Mouse (Mus musculus): ENCODE data around the gene 4930503B20Rik. TPM values are rescaled to one million over a fixed set of nuclear protein-coding genes. Genes with fewer than 3 reads are reported as not detected.

4930503B20Rik gene
- polyA plus RNA-seq, 1 experiment from 2014 or later: 0.10 TPM

DNA sequence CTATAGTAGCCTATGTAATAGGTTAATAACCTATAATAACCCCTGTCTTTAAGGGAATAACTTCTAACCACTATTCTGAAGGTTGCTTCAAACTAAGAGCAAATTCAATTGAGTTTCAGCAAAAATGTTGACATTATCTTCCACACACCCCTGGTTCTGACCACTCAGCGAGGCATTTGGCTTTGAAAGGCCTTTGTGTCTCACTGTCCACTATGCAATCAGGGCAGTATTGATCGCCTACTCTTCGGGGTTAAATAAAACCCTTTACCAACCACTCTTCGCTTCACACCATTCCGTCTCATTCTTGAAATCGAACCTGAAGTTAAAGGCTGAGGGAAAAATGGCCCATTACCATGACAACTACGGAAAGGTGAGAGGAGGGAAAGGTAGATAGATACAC is 54.3 kb downstream of the 4930503B20Rik start:
- ATAC-seq (replicated peaks; ENCODE audit: insufficient number of reproducible peaks, insufficient read depth, low FRiP score, low read depth): no peak
- no peak overlapping the region for H3K4me2 ChIP-seq
- H3K27me3 ChIP-seq: no peaks in the 10 kb centered on the region
- 90% methylated on average over 7 of the region's 7 CpGs for WGBS
- no peak overlapping the region for H3K27ac ChIP-seq
- H3K4me1 ChIP-seq (replicated peaks): peaks cover 10% of the 10 kb centered on the region
- H3K36me3 ChIP-seq: no peaks in the 10 kb centered on the region
- no peak overlapping the region for H3K9ac ChIP-seq
- no peaks in the 10 kb centered on the region for H3K9me3 ChIP-seq (replicated peaks)
- no peak overlapping the region for H3K4me3 ChIP-seq

- H3K27ac ChIP-seq: no peak overlapping the region
- 84% methylated on average over 8 of the region's 8 CpGs for WGBS
- no peaks in the 10 kb centered on the region for H3K9me3 ChIP-seq (replicated peaks)
- H3K9ac ChIP-seq: no peak overlapping the region
- no peak for ATAC-seq (replicated peaks; ENCODE audit: insufficient number of reproducible peaks, insufficient read depth, low FRiP score, low read depth)
- no peak overlapping the region for H3K4me3 ChIP-seq
- no peak overlapping the region for H3K4me2 ChIP-seq
- peaks cover 7% of the 10 kb centered on the region for H3K4me1 ChIP-seq (replicated peaks)
- H3K27me3 ChIP-seq: no peaks in the 10 kb centered on the region
- no peaks in the 10 kb centered on the region for H3K36me3 ChIP-seq
Measured at GRCm38 (mm10) chr3:146596387-146596786, 54.7 kb downstream of the 4930503B20Rik start.

DNA sequence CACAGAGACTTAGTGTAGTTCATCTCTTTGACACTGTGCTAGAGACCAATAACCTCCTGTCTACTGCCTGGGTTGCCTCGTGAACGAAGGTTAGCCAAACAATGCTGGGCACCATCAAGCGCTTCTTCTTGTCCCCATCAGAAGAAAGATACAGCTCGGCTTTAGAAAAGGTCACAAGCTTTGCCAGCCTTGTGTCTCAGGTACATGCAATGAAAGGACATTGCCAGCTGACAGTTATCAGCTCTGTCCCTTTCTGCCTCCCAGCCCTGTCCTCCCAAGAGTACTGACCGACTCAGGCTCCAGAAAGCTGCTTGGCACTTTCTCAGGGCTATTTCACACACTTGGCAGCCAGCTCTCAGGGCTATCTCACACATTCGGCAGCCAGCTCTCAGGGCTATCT is 55.7 kb downstream of the 4930503B20Rik start:
- Histone ChIP-seq H3K4me2 (no peak overlapping the region), H3K36me3 (no peaks in the 10 kb centered on the region), H3K27me3 (no peaks in the 10 kb centered on the region), H3K9me3 (replicated peaks) (no peaks in the 10 kb centered on the region), H3K4me3 (no peak overlapping the region), H3K9ac (no peak overlapping the region), H3K27ac (no peak overlapping the region), H3K4me1 (replicated peaks) (no peaks in the 10 kb centered on the region)
- 65% methylated on average over 6 of the region's 6 CpGs for WGBS
- ATAC-seq (replicated peaks; ENCODE audit: insufficient number of reproducible peaks, insufficient read depth, low FRiP score, low read depth): no peak

Other genes starting within 250 kb of the 4930503B20Rik start
- gene Ssx2ip, start 246.7 kb downstream of the 4930503B20Rik start, polyA plus RNA-seq (2015; fragmentation: Nextera tagmentation; extraction: Ambion mirVana): 15.5 and 20.1 TPM in 2 replicates
- gene Ctbs, start 201.5 kb downstream of the 4930503B20Rik start, polyA plus RNA-seq (2015; fragmentation: Nextera tagmentation; extraction: Ambion mirVana): 7.5 and 8.6 TPM in 2 replicates
- gene Spata1, start 151.6 kb downstream of the 4930503B20Rik start, polyA plus RNA-seq (2015; fragmentation: Nextera tagmentation; extraction: Ambion mirVana): 4.2 and 5.8 TPM in 2 replicates
- 976 and 1,307 TPM in 2 replicates for gene Gng5, start 151.5 kb downstream of the 4930503B20Rik start, polyA plus RNA-seq (2015; fragmentation: Nextera tagmentation; extraction: Ambion mirVana)
- 33.6 and 35.5 TPM in 2 replicates for gene Rpf1, start 129.9 kb downstream of the 4930503B20Rik start, polyA plus RNA-seq (2015; fragmentation: Nextera tagmentation; extraction: Ambion mirVana)
- 0.11 TPM in 1 of 2 replicates, not detected in the other for gene Uox, start 80.9 kb downstream of the 4930503B20Rik start, polyA plus RNA-seq (2015; fragmentation: Nextera tagmentation; extraction: Ambion mirVana)
- not detected in 2 replicates for gene Dnase2b, start 35.7 kb downstream of the 4930503B20Rik start, polyA plus RNA-seq (2015; fragmentation: Nextera tagmentation; extraction: Ambion mirVana)
- gene Samd13, start 34.3 kb upstream of the 4930503B20Rik start, polyA plus RNA-seq (2015; fragmentation: Nextera tagmentation; extraction: Ambion mirVana): 2.1 and 3.1 TPM in 2 replicates
- 46.8 and 52.7 TPM in 2 replicates for gene Prkacb, start 161.7 kb upstream of the 4930503B20Rik start, polyA plus RNA-seq (2015; fragmentation: Nextera tagmentation; extraction: Ambion mirVana)
- gene Ttll7, start 201.1 kb upstream of the 4930503B20Rik start, polyA plus RNA-seq (2015; fragmentation: Nextera tagmentation; extraction: Ambion mirVana): 1.8 and 1.9 TPM in 2 replicates